Mouse (Mus musculus) right cerebral cortex, adult 18-20 months (tissue): ENCODE data around the gene Furin.
"Not testable (repeated sequence)": the region's sequence is repeated elsewhere in the genome, so short reads cannot be mapped to it uniquely, and the experiment has no call there.

ENCODE experiments used
- DNase-seq: peaks from one replicate; pipeline ENCODE4 v3.0.0; 2022; ENCODE audit warnings: mixed read lengths

Furin gene

DNA sequence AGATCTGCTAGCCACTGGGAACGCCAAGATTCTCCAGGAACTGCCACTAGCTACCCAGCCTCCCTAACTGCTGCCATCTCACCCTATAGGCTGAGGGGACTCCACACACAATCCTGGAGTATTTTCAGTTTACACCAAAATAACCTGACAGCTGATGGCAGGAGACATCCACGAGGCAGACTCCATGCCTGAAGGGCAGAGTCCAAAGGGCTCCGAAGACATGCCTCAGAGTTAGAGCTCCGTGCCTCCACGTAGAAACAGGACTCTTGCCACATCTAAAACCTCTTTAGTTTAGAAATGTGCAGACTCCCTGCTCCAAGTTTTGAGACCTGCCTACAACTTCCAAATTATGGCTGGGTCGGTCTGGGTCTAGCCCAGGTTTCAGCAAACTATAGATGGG, 4.7 kb downstream of the Furin start:
- DNase-seq = no peak

DNA sequence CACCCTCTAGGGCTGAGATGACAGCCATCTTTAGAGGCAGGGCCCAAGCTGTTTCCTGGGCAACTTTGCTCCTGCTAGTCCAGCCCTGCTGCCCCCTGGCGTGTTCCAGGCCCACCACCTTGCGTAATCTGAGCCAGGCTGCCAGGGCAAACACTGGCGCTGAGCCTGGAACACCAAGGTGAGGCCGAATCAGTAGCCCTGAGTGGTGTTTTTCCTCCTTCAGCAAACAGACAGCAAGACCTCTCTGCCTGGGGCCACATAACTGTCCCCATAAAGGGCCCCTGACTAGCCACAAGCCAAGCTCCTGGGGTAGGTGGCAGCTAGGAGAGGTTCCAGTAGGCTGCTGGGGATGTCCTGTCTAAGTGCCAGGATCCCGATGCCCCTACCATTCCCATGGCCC, 5.1 kb downstream of the Furin start:
- DNase-seq = no peak

DNA sequence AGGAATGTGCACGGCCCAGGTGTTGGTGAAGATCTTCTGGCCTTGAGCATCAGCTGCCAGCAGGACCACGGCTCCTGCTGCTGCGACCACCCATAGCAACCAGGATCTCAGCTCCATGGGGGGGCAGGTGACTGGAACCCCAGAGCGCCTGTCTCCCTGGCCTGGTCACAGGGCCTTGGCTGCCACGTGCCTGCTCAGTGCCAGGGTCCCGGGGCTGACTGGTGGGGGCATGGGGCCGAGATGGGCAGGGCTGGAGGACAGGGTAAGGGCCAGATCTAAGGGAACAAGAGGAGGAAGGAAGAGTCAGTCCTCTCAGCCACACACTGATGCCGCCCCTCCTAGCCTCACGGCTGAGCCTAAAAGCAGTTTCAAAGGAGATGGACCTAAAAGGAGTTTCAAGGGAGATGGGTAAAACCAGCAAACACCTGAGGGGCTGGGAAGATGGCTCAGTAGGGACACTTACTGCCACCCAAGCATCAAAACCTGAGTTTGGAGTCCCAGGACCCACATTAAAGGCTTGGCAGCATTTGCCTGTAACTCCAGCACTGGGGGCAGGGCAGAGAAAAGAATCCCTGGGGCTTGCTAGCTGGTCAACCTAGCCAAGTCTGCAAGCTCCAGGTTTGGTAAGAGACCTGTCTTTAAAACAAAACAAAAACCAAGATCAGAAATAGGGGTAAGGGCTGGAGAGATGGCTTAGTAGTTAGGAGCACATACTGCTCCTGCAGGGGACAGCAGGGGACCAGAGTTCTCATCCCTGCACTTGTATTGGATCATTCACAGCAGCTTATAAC, 6.4 kb downstream of the Furin start:
- no peak for DNase-seq

DNA sequence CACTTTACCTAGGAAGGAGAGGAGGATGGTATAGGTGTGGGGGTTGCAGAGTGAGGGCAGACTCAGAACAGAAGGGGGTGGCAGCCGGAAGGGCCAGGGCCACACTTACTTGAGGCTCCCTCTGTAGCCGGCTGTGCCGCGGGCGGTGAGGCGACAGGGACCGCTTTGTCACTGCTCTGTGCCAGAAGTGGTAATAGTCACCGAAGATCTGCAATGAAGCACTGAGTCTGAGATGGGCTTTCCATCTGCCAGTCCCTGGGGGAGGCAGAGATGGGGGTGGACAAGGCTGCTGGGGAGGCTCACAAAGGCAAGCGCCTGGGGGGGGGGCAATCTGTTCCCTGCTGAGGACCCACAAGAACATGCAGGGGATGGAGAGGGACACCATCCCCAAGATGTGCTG, 7.2 kb downstream of the Furin start:
- DNase-seq = peak; percentile 75

DNA sequence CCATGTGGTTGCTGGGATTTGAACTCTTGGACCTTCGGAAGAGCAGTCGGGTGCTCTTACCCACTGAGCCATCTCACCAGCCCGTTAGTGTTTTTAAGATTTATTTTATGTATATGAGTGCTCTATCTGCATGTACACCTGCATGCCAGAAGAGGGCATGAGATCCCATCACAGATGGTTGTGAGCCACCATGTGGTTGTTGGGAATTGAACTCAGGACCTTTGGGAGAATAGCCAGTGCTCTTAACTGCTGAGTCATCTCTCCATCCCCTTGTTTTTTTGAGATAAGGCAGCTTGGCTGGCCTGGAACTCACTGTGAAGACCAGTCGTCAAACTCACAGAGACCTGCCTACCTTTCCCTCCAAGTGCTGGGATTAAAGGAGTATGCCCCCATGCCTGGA, 8.8 kb downstream of the Furin start:
- DNase-seq = not testable (repeated sequence)

DNA sequence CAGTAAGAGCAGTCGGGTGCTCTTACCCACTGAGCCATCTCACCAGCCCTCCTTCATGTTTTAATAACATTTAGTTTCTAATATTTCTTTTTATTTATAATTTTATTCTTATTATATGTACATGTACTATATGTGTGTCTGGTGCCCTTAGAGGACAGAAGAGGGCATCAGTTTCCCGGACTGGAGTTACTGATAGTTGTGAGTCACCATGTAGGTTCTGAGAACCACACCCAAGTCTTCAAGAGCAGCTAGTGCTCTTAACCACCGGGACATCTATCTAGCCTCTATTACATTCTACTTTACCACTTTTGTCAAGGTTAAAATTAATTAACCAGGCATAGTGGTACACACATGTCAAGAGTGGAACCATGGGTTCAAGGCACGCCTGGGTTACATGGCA, 10.6 kb downstream of the Furin start:
- DNase-seq = no peak

DNA sequence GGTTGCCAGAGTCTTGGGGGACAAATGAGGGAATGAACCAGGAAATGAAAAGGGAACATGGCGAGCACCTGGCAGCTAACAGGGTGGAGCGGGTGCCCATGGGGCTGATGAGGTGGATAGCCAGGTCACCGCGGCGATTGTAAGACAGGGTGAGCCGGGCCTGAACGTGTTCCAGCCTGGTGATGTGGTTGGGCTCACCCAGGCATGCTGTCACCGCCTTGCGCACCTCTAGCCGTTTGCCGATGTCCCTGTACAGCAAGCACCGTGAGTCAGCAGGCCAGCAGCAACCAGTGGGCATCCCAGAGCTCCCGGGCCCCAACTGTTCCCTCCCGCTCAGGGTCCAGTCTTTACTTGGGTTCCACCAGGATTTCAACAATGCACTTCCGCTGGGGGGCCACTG, 13.1 kb downstream of the Furin start:
- DNase-seq = no peak

DNA sequence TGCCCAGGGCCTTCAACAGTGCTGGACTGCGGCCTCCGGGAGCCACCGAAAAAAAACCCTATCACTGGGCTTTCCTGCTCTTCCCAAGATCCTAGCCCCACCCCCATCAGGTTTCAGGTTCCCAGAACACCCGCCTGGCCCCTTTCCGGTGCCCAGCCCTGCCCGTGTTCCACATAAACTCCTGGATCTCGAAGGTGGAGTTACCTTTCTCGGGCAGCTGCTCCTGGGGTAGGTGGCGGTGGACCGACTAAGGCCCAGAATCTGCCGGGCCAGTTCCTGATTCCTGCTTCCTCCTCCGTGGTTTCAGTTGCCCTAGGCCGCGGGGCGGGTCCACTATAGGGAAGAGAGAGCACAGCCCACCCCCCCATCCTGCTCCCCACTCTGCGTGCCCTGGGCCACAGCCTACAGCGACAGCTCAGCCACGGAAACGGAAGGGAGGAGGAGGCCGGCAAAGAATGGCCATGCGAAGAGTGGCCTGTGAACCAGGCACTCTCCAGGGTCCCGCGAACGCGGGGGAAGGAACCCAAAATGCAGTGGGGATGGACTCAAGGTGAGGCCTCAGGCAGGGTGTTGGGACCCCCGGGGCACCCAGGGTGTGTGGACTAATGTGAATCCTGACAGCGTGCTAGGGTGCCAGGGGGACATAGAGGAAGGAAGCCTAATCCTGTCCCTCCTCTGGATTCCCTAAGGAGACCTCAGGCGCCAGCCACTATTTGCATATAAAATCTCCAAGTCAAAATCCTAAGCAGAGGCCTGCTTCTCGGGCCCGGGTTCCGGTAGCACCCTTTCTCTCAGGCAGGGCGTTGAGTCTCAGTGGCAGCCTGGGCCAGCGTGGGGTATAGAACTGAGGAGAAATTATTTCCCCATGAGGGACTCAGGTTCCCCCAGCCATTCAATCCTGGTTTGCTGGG, 17.3 kb downstream of the Furin start, which contains the start of gene Fes:
TSS of gene Fes (minus strand) at position 314 of the 911 bp plus-strand sequence.
- no peak for DNase-seq

DNA sequence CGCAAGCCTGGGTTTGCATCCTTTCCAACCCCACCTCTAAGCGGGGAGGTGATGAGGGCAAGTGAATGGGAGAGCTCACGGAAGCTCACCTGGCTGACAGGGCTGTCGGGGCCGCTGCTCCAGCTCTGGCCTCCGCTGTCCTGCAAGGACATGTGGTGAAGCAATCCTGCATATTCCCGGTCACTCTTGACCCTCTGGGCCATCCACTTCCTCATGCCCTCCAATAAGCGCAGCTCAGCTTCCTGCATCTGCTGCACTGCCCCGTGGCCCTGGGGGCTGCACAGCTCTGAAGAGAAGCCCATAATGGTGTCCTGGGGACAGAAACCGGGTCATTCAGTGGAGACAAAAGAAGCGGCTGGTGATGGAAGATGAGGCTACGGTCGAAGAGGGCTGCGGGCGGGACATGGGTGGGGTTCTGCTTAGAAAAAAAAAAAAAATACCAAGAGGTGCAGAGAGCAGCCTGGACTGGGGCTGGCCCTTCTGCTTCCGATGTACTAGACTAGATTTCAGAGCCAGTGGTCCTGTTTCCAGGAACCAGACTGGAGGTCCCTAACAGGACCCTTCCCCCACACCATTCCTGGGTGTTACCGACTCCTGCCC, 18.1 kb downstream of the Furin start:
- DNase-seq = no peak

DNA sequence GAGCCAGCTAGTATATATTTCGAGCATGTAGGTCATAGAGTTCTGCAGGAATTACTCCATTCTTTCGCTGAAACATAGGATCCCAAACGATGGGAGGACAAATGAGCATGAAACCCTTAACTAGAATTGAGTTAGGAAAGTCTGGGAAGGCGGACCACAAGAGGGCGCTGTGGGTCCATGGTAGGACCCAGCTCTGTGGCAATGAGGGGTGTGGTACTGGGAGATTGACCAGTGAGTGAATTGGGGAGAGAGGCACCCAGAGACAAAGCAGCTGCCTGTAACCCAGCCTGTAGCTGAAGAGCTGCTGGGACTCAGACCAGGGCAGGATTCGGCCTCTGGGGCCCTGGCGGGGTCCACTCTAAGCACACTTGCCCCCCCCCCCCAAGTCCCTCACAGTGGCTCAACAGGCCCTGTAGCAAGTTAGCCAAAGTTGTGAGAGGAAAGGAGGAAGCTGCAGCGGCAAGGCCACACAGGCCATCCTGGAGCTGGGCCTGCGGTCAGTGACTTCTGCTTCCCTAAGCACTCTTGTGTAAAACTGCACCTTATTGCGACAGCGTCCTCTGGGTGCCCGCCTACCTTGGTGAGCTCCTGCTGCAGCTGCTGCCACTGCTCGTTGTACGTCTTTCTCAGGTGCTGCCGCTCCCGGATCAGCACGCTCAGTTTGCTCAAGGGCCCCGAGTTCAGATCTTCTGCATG, 18.9 kb downstream of the Furin start:
- DNase-seq = peak; percentile 84

DNA sequence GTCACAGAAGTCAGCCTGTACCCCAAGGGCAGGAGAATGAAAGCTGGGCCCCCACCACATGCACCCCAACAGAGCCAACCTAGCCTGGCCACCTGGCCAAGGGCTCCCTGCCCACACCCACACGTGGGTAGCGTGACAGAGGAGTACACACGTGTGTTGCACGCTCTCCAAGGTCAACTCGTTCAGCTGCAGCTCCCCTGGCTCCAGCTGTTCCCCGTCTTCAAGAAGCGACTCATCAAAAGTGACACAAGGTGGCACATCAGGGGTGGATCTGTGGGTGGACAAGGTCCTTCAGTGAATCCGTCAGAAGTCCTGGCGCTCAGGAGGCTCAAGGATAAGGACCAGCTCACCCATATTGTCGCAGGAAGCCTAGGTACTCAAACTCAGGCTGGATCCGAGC, 22.3 kb downstream of the Furin start:
- DNase-seq = no peak

DNA sequence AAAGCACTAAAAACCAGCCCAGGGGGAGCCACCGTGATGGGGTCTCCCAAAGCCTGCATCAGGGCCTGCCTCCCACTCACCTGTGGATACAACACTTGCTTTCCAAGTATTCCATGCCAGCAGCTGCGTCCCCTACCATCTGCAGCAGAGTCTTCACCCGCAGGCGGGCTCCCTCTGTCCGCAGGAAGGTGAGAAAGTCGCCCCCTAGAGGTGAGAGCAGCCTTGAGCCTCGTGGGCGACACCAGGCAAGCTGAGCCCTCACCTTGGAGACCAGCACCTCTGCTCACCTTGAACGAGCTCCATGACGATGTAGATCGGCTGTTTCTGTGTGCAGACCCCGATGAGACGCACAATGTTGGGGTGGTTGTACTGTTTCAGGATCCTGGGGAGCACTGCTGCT, 25.7 kb downstream of the Furin start:
- no peak for DNase-seq

DNA sequence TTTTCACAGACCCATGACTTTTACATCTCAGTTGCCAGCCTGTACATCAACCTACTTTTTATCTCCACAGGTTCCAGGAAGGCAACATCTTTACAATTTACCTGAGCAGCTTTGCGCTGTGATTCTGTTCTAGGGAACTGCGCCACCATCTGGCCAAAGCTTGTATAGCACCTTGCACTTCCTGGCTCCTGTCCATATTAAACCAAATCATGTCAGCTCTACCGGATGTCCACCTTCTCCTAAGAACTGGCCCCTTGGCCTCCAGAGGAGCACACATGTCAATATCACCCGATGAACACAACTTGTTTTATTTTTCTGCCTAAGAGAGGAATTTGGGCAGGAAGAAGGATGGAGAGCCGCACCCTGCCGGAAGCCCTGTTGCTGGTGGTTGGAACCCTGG, 27.8 kb downstream of the Furin start:
- no peak for DNase-seq

DNA sequence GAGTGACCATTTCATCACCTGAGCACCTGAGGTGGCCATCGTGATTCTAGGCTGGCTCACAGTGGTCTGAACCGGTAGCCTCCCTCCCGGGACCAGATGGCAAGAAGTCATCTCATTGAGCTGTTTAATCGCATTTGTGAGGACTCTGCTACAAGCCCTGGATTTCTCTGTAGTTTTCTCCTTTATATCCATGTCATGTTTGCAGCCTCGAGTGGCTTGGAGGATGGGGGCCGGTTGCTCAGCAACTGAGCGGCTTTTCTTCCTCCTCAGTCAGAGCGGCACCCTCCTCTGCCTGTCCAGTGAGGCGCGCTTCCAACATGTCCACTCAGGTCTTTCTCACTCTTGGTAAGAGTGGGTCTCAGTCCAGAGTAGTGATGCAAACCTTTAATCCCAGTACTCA, 29.0 kb downstream of the Furin start:
- DNase-seq = no peak

DNA sequence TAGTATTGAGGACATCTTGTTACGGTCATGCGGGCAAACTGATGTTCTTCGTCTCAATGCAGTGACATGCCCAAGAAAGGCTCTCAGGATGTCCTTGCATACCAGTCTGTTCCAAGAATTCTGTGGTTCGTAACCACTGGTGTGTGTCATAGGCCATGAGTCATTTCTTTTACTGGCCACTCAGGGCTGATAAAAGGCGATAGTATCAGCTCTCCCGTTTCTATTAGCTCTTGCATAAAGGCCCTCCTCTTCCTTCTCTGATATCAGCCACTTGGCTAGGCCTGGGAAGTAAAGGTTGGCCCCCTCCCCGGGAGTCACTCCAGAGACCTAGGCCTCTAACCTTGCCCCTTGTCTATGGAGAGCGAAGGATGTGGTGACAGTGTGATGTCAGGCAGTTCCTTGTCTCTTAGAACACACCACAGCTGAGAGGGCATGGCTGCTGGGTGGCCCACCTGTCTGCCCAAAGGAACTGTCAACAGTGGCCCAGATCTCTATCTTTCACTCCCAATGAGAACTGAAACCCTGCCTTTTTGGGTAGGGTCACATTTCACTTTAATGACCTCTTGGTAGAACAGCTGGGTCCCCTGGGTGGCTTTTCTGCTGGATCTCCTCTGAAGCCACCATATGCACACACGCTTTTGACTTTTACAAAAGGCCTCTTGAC, 29.7 kb downstream of the Furin start:
- no peak for DNase-seq

DNA sequence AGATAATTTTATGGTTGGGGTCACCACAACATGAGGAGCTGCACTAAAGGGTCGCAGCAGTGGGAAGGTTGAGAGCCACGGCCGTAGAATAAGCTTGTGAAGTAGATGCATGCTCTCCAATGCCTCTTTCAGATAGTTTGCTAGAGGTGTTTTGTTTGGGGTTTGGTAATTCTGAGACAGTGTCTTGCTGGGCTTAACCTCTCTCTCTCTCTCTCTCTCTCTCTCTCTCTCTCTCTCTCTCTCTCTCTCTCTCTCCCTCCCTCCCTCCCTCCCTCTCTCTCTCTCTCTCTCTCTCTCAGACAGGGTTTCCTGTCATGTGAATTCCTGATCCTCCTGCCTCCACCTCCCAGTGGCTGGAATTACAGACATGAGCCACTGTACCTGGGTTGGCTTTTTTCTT, 30.5 kb downstream of the Furin start:
- no peak for DNase-seq

DNA sequence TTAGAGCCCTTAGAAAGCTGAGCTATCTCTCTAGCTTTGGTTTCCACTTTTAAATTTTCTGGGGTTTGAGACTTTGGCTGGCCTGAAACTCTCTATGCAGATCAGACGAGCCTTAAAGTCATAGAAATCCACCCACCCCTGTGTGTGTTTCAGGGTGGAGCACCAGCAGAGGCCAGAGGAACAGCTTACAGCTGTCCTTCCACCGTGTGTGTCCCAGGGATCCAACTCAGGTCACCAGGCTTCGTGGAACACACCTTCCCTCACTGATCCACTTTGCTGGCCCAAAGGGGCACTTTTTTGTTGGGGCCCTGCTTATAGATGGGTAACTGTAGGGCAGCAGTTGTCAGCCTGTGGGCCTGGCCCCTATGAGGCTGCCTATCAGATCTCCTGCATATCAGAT, 31.0 kb downstream of the Furin start:
- DNase-seq = no peak

DNA sequence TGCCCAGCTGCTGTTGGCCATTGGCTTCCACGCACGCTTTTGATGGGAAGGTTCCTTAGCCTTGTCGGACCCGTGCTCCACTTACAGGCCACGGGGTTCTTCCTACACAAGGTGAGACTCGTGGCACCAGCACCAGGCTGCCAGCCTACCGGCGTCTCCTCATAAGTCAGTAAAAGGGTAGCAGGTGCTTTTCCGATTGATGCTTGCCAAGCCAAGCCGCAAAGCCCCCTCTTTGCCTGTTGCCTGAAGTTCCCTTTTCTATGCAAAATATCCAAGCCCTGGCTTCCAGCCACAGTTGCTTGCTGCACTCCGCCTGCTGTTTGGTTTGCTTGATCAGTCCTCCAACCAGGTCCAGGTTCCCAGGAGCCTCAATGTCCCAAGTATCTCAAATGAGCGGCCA, 31.4 kb downstream of the Furin start:
- no peak for DNase-seq

DNA sequence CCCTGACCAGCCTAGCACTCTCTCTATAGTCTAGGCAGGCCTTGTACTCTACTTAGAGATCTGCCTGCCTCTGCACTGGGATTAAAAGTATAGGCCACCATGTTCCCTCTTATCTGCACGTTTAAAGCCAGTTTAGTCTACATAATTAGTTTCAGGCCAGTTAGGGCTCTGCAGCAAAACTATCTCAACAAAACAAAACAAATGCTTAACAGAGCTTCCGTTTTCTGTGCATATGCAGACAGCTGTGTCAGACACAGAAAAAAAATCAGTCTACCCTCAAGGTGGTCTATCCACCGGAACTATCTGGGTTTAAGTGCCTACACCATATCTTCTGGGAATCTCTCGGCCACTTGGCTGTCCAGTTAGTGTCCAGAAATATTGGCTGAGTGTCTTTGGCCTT, 31.9 kb downstream of the Furin start:
- DNase-seq = no peak

DNA sequence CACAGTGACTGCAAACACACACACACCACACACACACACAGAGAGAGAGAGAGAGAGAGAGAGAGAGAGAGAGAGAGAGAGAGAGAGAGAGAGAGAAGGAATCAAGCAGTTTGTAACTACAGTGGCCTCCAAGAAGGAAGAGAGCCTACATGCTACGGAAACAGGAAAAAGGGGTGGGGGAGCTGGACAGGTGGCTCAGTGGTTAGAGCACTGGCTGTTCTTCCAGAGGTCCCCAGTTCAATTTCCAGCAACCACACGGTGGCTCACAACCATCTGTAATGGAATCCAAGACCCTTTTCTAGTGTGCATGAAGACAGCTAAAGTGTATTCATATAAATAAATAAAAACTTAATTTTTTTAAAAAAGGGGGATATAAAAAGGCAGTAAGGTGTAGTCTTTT, 32.6 kb downstream of the Furin start:
- no peak for DNase-seq

DNA sequence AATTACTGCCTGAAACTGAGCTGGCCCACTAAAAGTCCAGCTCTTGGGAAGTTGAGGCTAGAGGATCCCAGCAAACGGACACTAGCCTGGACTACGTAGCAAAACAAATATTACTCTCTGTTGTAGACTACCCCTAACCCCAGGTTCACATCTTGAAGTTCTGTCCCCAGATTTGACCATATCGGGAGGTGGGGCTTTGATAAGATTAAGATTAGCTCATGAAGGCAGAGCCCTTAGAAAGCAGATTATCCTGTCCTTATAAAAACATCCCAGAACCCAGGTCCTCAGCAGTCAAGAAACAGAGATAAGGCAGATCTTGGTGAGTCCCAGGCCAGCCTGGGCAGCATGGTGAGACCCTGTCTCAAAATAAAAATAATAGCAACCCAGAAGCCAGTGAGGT, 33.1 kb downstream of the Furin start:
- no peak for DNase-seq

DNA sequence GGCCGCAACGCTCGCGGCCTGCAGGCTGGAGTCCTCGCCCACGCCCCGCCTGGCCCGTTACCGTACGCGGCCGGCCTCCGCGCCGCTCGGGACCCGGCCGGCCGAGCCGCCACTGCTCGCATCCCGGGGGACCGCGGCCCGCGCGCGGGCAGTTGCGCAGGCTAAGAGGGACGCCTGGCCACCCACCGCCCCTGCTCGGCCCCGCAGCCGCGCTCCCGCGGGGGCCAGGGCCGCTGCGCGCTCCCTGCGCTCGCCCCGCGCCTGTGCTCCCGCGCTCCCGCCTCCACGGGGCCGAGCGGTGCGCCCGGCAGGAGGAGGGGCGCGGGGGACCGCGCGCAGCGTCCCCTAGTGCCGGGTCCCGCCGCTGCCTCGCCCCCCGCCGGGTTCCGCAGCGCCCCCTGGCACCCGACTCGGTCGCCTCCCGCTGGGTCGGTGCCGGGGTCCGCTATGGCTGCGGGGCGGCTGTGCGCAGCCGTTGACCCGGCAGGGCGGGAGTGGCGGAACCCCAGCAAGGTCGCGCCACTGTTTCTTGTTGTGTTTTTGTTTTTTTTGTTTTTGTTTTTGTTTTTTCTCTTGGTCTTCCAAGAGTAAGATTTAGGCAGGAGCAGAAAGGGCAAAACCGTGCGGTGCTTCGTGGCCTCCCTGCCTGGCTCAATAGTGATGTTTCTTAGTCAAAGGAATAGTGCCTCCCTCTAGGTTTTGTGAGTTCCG, 34.0 kb downstream of the Furin start, which contains the start of gene Man2a2:
TSS of gene Man2a2 (minus strand) at position 335 of the 711 bp plus-strand sequence.
- DNase-seq = peak; percentile 82
